Mouse (Mus musculus) gastrocnemius, adult 18-20 months (tissue): ENCODE results near the gene Otop3. TPM values are rescaled to one million over a fixed set of nuclear protein-coding genes. Genes with fewer than 3 reads are reported as not detected.

Source experiments
- DNase-seq: peaks from one replicate; pipeline ENCODE4 v3.0.0; 2021; ENCODE audit warnings: low spot score
- long read RNA-seq, 2 experiments: library from polyadenylated mRNA; stranded (forward); transcript quantifications; one replicate each; pipeline ENCODE4 v2.0.0; 2021
- total RNA-seq, 2 experiments: library from RNA; stranded (reverse); gene quantifications; 2 replicates each; pipeline ENCODE4 v1.2.3; 2021

Gene Otop3
- not detected for total RNA-seq
- long read RNA-seq, experiment 1, result 0 reads
- long read RNA-seq, experiment 2, result 0 reads

DNA sequence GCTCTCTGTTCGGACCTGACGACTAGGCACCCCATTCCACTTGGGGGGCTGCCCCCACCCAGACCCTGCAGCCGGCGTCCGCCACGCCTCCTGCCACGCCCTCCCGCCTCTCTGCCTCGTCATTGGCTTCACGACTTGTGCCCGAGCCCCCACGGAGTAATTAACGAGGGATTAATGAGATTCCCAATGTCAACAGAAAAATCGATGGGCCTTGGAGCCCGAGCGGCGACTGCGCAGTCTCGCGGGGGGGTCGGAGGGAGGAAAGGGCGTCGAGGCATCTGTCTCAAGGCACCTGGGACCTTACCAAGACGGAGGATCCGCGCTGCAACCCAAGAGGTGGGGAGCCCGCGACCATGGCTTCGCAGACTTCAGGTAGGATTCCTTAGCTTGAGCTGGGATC, at the start of gene Otop3:
Gene Otop3 (plus strand): TSS at position 201 of the 400 bp plus-strand sequence.
- no peak for DNase-seq

- DNase-seq, result no peak
Measured at GRCm38 (mm10) chr11:115285282-115285681, 49.2 kb upstream of the Otop3 start.

GRCm38 (mm10) chr11:115286201-115286993, 48.1 kb upstream of the Otop3 start:
- DNase-seq, result peak; percentile 70

DNA sequence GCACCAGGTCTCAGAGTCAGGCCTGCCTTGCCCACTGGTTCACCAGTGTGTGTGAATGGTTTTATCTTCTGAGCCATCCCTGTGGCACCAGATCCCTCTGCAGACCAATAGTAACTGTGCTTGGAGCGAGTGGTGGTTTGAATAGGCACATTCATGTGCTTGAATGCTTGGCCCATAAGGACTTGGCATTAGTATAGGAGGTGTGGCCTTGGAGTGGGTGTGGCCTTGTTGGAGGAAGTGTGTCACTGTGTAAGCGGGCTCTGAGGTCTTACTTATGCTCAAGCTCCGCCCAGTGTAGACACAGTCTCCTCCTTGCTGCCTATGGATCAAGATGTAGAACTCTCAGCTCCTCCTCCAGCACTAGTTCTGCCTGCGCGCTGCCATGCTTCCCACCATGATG, 47.1 kb upstream of the Otop3 start:
- no peak for DNase-seq

DNA sequence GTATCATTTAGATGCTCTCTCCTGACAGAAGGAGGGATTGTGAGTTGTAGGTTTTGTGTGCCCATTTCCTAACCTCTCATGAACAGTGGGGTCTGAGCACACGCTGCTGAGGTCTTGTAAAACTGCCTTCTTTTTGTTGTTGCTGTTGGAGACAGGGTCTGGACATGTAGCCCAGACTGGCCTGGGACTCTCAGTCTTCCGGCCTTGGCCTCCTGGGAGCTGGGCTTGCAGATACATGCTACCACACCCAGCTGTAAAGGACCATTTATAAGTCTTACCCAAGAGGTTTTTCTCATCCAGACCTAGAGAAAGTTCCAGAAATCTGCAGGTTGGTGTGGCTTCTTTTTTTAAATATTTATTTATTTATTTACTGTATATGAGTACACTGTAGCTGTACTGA, 46.2 kb upstream of the Otop3 start:
- DNase-seq, result no peak

DNA sequence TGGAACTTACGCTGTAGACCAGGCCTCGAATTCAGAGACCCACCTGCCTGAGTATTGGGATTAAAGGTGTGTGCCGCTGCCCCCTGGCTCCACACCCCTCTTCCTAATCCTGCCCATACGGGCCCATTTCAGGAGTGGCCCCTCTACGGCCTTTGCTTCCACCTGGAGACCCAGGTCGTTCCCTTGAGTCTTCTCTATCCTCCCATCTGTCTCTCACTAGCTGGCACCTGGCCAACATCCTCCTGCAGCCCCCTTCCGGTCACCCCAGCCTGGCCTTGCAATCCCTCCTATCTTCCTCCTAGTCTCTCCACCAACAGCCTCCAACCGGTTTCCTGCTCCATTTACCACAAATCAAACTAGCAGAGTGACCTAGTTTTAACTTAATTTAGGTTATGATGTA, 44.6 kb upstream of the Otop3 start:
- no peak for DNase-seq

GRCm38 (mm10) chr11:115290314-115290713, 44.2 kb upstream of the Otop3 start:
- no peak for DNase-seq

- peak; percentile 87 for DNase-seq
Measured at GRCm38 (mm10) chr11:115290919-115291318, 43.6 kb upstream of the Otop3 start.

DNA sequence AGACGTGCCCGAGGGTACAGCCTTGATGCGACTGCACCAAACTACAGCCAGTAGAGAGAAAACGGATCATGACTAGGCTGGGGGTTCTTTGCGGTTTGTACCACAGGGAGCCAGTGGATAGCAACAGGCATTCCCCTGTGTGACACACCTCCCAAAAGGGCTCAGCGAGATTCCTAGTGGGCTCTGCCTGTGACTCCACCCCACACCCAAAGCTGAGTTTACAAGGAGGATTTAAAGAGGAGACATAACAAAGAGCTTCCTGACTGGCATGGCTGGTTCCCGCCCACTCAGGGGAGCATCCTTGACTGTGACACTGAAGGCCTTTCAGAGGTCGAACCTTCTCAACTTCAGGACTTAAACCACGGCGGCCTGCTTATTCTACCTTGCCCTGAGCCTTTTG, 43.0 kb upstream of the Otop3 start:
- no peak for DNase-seq

- no peak for DNase-seq
Measured at GRCm38 (mm10) chr11:115292631-115293375, 41.7 kb upstream of the Otop3 start.

GRCm38 (mm10) chr11:115295939-115296338, 38.6 kb upstream of the Otop3 start:
- no peak for DNase-seq

DNA sequence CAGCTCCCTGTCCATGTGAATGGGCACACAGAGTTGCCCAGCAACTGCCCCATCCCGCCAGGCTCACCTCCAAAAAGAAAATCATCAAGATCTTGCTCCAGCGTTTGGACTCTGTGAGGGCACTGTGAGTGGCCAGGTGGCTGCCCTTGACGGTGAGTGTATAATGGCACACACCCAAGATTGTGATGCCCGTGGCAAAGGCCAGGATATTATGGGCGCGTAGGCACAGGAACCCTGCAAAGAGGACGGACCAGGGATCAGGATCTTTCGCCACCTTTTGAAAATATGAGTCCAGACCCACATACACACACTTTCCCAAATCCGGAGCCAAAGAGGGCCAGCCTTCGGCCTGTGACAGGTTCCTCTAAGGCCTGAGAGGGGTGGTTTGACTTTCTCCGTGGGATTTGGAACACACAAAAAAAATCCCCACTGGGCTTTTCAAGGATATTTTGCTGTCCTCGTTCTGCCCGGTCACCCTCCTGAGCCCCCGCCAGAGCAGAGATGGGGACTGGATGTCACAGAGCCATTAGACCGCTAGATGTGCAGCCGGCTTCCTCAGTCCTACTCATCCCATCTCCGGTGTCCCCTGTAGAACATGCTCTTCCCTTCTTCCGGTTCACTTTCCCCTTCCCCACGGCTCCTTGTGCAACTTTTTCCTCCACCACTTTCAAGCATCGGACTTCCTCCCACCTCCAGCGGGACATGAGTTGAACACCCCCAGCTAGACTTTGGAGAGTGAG, 37.9 kb upstream of the Otop3 start:
- DNase-seq, result no peak

- DNase-seq, result peak; percentile 63
Measured at GRCm38 (mm10) chr11:115297214-115297826, 37.2 kb upstream of the Otop3 start, which contains the start of gene Fads6. TSS of gene Fads6 (minus strand) at chr11:115297663.

DNA sequence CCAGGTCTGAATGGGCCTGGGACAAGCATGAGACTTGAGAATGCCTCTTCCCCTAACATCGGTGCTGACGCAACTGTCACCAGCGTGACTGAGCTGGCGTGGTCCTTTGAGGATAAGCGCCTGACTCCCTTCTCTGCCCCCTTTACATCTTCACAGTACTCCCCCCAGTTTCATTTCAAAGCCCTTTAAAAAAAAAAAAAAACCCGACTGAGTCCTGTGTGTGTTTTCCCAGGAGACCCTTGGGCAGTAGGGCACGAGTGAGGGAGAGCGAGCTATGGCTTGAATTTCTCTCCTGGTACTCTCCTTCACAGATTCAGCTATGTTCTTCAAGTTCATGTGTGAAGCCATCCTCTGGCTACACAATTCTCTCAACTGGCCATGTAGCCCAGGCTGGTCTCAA, 36.4 kb upstream of the Otop3 start:
- no peak for DNase-seq

GRCm38 (mm10) chr11:115300745-115301144, 33.8 kb upstream of the Otop3 start:
- no peak for DNase-seq

GRCm38 (mm10) chr11:115301351-115301750, 33.2 kb upstream of the Otop3 start:
- no peak for DNase-seq

GRCm38 (mm10) chr11:115303167-115303566, 31.4 kb upstream of the Otop3 start:
- no peak for DNase-seq

GRCm38 (mm10) chr11:115306863-115307262, 27.7 kb upstream of the Otop3 start, which contains the start of gene Otop2:
TSS of gene Otop2 (plus strand) at chr11:115307163.
- DNase-seq, result no peak

GRCm38 (mm10) chr11:115308781-115309180, 25.8 kb upstream of the Otop3 start:
- DNase-seq, result no peak

DNA sequence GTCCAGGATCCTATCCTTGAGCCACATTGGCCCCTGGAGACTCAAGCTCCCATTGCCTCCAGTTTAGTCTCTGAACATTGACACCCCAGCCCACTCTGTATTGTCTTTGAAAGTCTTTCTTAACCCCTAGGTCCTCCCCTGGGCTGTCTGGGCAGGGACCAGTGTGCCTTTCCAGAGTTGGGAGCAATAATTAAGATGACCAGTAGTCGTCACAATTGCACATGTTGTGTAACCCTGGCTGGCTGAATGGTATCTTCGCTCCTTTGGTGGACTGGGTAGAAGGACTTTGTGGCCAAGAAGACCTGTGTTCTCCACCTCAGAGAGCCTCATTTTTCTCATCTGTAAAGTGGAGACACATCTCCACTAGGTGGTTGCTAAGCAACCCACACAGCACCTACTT, 20.3 kb upstream of the Otop3 start:
- no peak for DNase-seq

GRCm38 (mm10) chr11:115317204-115317603, 17.3 kb upstream of the Otop3 start:
- DNase-seq, result no peak
